Mouse (Mus musculus): ENCODE data around the gene Cacna1e.

DNA sequence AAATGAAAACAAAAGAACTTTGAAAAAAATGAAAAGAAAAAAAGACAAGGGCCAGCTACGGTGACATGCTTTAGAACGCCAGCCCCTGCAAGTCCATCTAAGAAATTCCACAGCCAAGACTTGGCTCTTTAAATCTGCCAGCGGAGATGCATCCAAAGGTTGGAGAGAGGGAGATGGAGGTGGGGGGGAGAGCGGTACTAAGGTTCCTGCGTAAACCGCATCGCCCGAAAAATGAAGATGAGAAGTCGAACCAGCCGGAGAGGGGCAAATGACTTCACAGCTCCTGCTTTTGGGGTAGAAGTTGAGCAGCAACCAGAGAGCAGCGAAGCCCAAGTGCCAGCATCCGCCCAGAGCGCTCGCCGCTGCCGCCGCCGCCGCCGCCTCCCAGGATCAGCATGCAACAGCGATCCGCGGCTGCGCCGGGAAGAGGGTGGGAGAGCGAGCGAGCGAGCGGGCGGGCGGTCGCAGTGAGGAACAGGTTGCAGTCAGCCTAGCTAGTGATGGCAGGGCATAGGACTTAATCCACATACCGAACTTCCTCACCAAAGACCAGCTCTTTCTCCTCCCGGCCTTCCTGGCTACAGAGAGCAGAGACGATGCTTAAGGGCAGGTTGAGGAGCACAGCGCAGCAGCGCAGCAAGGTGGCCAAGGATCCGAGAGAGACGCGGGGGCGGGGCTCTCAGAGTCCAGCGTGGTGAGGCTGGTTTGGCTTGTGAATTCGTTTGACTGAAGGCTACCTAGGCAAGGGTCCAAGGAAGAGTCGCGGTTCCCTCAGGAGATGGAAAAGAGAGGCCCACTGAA is 157.7 kb downstream of the Cacna1e start:
- no peak for TF ChIP-seq POLR2A (IDR thresholded peaks at IDR 0.05; ENCODE audit: control insufficient read depth in 1 of 2, insufficient read depth in 1 of 2, low read depth in 1 of 2, low read length in 2 of 2, poor library complexity in 1 of 2)
- TF ChIP-seq CTCF (IDR thresholded peaks at IDR 0.05 in 2 of 3, conservative IDR thresholded peaks at IDR 0.05 in 1 of 3; ENCODE audit: control insufficient read depth in 1 of 3, insufficient read depth in 1 of 3, low read depth in 2 of 3, low read length in 3 of 3, poor library complexity in 1 of 3, severe bottlenecking in 1 of 3), result no peak
- TF ChIP-seq MXI1 (IDR thresholded peaks at IDR 0.05; ENCODE audit: low read depth, low read length), result no peak
- TF ChIP-seq ZNF384 (IDR thresholded peaks at IDR 0.05; ENCODE audit: low read depth, low read length), result no peak
- TF ChIP-seq TCF12 (IDR thresholded peaks at IDR 0.05; ENCODE audit: low read depth, low read length), result no peak
- no peak for TF ChIP-seq E2F4 (IDR thresholded peaks at IDR 0.05; ENCODE audit: borderline replicate concordance, low read depth, low read length)
- TF ChIP-seq GABPA (IDR thresholded peaks at IDR 0.05; ENCODE audit: low read depth, low read length), result no peak
- TF ChIP-seq EP300 (IDR thresholded peaks at IDR 0.05; ENCODE audit: low read depth in 1 of 2, low read length in 2 of 2), result no peak
- no peak for TF ChIP-seq ETS1 (IDR thresholded peaks at IDR 0.05; ENCODE audit: low read depth, low read length)
- TF ChIP-seq MAFK (IDR thresholded peaks at IDR 0.05; ENCODE audit: borderline replicate concordance, low read depth, low read length), result no peak
- no peak for TF ChIP-seq MEF2A (IDR thresholded peaks at IDR 0.05; ENCODE audit: extremely low read depth, insufficient replicate concordance, low read depth, low read length, poor library complexity, severe bottlenecking)
- TF ChIP-seq CHD1 (IDR thresholded peaks at IDR 0.05; ENCODE audit: low read depth, low read length), result no peak
